Mouse (Mus musculus) heart, adult 2 months (tissue): ENCODE data around the gene Mtor.

Experiments used
- CTCF ChIP-seq: fragments of 200-600 bp; IDR thresholded peaks from 2 replicates; pipeline ENCODE4 v1.8.1; 2022; ENCODE audit warnings: antibody characterized with exemption, mild to moderate bottlenecking, moderate library complexity
- EP300 ChIP-seq: fragments of 200-500 bp; IDR thresholded peaks from 2 replicates; pipeline ENCODE4 v1.6.1; 2011; ENCODE audit warnings: low read depth, low read length, control low read depth; ENCODE audit not compliant: insufficient read depth
- POLR2A ChIP-seq: fragments of 200-500 bp; IDR thresholded peaks from 2 replicates; pipeline ENCODE4 v1.6.1; 2011; ENCODE audit warnings: mild to moderate bottlenecking, low read depth, low read length, control low read depth; ENCODE audit not compliant: insufficient read depth

- TF ChIP-seq EP300 (0 out of 2 replicates have a peak, but pooled peaks have one; percentile 30), CTCF (no peak; the same call in 1 of the 2 replicates), POLR2A (peak; percentile 76)
Measured at GRCm38 (mm10) chr4:148444250-148444967, 4.0 kb upstream of the Mtor start, which contains the start of gene Ubiad1.
